Mouse (Mus musculus) left cerebral cortex, adult 9 months (tissue): ENCODE results near the gene Slxl1.
"Not testable (repeated sequence)": the region's sequence is repeated elsewhere in the genome, so short reads cannot be mapped to it uniquely, and the experiment has no call there.

Experiments used
- DNase-seq, 2 experiments: peaks; one replicate each; pipeline ENCODE4 v3.0.0; 2022; ENCODE audit warnings: low spot score in 2 of 2

The Slxl1 gene

DNA sequence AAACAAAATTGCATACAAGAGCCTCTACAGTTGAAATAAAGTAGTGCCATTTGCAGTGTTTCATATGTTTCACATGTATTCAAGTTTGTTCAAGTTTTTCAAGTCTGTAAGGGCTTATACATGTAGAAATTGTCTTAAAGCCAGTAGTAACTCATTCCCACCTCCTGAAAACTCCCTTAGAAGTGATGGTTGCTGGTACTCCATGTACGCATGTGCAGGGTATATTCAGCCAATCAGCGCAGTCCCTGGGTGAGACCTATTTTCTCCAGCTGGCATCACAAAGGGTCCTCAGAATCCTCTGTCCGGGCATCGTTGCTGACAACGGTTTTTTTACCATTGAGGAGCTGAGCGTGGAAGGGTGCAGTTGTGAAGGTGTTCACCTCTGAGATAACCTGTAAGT is at the start of gene Slxl1:
Gene Slxl1, plus strand, starts transcription at position 301 of the 400 bp plus-strand sequence.
- DNase-seq = not testable (repeated sequence)
